Mouse (Mus musculus) heart, postnatal 0 days (tissue): ENCODE measurements around the gene B230104I21Rik.

ENCODE experiments used
- CTCF ChIP-seq: IDR thresholded peaks from 2 replicates; pipeline ENCODE4 v1.5.1; 2016; ENCODE audit warnings: antibody characterized with exemption, control low read depth, low read depth
- EP300 ChIP-seq: IDR thresholded peaks from 2 replicates; pipeline ENCODE4 v1.6.1; 2016; ENCODE audit warnings: antibody characterized with exemption, low read depth

DNA sequence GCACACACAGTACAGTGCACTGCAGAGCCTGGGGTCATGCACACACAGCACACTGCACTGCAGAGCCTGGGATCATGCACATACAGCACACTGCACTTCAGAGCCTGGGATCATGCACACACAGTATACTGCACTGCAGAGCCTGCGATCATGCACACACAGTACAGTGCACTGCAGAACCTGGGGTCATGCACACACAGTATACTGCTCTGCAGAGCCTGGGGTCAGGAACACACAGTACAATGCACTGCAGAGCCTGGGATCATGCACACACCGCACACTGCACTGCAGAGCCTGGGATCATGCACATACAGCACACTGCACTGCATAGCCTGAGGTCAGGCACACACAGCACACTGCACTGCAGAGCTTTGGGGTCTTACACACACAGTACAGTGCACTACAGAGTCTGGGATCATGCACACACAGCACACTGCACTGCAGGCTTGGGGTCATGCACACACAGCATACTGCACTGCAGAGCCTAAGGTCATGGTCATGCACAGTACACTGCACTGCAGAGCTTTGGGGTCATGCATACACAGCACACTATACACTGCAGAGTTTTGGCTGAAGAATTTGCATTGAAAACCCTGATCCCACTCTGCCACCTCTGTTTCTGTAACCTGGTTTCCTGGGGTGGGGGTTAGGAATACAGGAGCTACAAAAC, 23.6 kb upstream of the B230104I21Rik start:
- no peak for TF ChIP-seq CTCF
- TF ChIP-seq EP300: no peak
